Mouse (Mus musculus) midbrain, embryonic 11.5 days (tissue): Measurements from ENCODE around the gene Oas1g. TPM values are rescaled to one million over a fixed set of nuclear protein-coding genes. Genes with fewer than 3 reads are reported as not detected.
"Not testable (repeated sequence)": the region's sequence is repeated elsewhere in the genome, so short reads cannot be mapped to it uniquely, and the experiment has no call there.

Source experiments
- ATAC-seq: fragments of 200-750 bp; cut with Nextera tagmentation; 2 replicates; pipeline ENCODE4 v1.8.0; 2017; ENCODE audit warnings: moderate TSS enrichment, moderate library complexity; ENCODE audit not compliant: low FRiP score
- DNase-seq: peaks from one replicate; pipeline ENCODE4 v3.0.0; 2015; ENCODE audit warnings: low spot score; ENCODE audit errors: missing footprints
- H3K27ac ChIP-seq: fragments of 300-500 bp; sonication (generic); 2 replicates; pipeline ENCODE4 v1.5.1; 2014; ENCODE audit warnings: low read depth, low read length
- H3K27me3 ChIP-seq: fragments of 300-500 bp; sonication (generic); 2 replicates; pipeline ENCODE4 v1.6.1; 2014; ENCODE audit warnings: mild to moderate bottlenecking, low read length, moderate library complexity, mixed read lengths; ENCODE audit not compliant: control insufficient read depth, insufficient read depth
- H3K36me3 ChIP-seq: fragments of 300-500 bp; sonication (generic); 2 replicates; pipeline ENCODE4 v1.6.1; 2014; ENCODE audit warnings: mild to moderate bottlenecking, low read length, moderate library complexity, mixed read lengths; ENCODE audit not compliant: control insufficient read depth, insufficient read depth
- H3K4me1 ChIP-seq: fragments of 300-500 bp; sonication (generic); 2 replicates; pipeline ENCODE4 v1.6.1; 2014; ENCODE audit warnings: low read length; ENCODE audit not compliant: control insufficient read depth, insufficient read depth
- H3K4me2 ChIP-seq: fragments of 300-500 bp; sonication (generic); 2 replicates; pipeline ENCODE4 v1.6.1; 2014; ENCODE audit warnings: mild to moderate bottlenecking, moderate library complexity
- H3K4me3 ChIP-seq: fragments of 300-500 bp; sonication (generic); 2 replicates; pipeline ENCODE4 v1.5.1; 2014; ENCODE audit warnings: low read depth, low read length
- H3K9ac ChIP-seq: fragments of 300-500 bp; sonication (generic); 2 replicates; pipeline ENCODE4 v1.6.1; 2014; ENCODE audit warnings: low read length
- H3K9me3 ChIP-seq: fragments of 300-500 bp; sonication (generic); 2 replicates; pipeline ENCODE4 v1.6.1; 2016; ENCODE audit warnings: low read length; ENCODE audit not compliant: control insufficient read depth
- WGBS: fragments of 180-500 bp; shearing (Covaris S2); extraction: QIAGEN DNeasy Blood & Tissue Kit; methylation state at CpG from one replicate; pipeline ENCODE4 v1.1.7; 2014; 5-methylcytosine and 5-hydroxymethylcytosine counted together
- polyA plus RNA-seq: library from polyadenylated mRNA; unstranded; fragments of >200 nt; fragmentation: Nextera tagmentation; extraction: Ambion mirVana; gene quantifications from 2 replicates; pipeline ENCODE4 v1.2.1, GENCODE M21; 2014

The Oas1g gene
- polyA plus RNA-seq, 1 experiment from 2014 or later, result 0.11 TPM

DNA sequence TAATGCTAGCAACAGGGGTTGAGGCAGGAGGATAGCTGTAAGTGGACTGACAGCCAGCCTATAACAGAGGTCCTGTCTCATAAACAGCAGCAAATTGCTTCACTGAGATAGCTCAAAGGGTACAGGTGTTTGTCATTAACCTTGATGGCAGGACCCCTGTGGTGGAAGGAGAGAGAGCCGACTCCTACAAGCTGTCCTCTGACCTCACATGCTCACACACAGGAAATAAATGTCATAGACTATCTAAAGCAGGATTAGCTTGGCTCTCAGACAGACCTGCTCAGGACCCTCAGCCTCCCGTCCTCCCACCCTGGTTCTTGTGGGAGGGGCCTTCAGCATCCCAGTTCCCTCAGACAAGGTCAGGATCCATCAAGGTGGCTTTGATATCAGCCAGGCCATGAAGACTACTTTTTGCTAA is 4.8 kb upstream of the Oas1g start:
- H3K27me3 ChIP-seq, result no peaks in the 10 kb centered on the region
- ATAC-seq, result no peak
- 70% methylated on average over 2 of the region's 2 CpGs for WGBS
- no peak for DNase-seq
- no peak overlapping the region for H3K4me3 ChIP-seq
- H3K9me3 ChIP-seq, result no peaks in the 10 kb centered on the region
- H3K27ac ChIP-seq, result no peak overlapping the region
- no peaks in the 10 kb centered on the region for H3K36me3 ChIP-seq
- no peaks in the 10 kb centered on the region for H3K4me1 ChIP-seq
- no peak overlapping the region for H3K4me2 ChIP-seq
- no peak overlapping the region for H3K9ac ChIP-seq

DNA sequence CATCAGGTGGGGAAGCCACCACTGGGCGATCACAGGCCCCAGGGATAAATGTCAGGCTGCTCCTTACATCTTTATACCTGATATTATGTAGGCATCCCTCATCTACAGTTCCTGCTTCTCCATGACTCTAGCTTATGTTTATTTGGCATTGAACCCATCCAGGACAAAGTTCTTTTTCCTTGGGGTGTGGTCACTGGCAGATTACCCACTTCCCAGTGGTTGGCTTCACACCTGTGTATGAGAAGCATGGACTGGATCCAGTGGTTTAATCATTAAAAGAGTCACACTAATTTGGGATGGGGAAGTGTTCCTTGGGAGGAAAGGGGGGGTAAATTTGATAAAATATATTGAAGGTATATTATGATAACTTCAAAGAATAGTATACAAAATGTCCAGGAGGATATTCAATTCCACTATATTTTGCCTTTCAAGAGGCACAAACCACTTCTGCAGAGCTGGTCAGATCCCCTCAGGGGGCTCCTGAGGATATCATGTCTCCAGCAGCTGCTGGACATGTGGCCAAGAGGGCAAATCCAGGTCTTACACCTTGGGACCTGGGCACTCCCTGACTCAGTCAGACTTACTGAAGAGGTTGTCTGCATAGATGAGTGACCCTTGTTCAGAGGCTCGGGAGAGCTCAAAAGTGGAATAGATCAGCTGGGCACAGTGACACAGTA is 4.3 kb upstream of the Oas1g start:
- not testable (repeated sequence) for DNase-seq, H3K27me3 ChIP-seq, H3K27ac ChIP-seq, H3K9ac ChIP-seq, ATAC-seq, H3K9me3 ChIP-seq, H3K4me3 ChIP-seq, H3K4me2 ChIP-seq, H3K36me3 ChIP-seq, H3K4me1 ChIP-seq
- WGBS, result 86% methylated on average over 2 of the region's 2 CpGs

DNA sequence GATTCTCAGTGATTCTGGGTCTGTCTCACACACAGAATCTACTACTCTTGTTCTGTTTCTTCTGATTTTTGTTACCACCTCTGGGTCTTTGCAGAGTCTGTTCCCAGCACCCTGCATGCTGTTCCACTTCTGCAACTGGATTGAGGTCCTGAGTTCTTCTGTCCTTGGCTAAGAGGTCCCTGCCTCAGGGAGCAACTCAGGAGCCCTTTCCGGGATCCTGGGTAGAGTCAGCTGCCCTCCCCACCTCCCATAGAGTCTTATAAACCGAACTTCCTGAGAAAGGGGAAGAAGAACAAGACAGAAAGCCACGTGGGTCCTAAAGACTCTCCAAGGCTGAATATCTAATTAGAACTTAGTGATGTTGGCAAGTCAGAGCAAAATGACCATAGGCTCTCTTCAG is 3.6 kb upstream of the Oas1g start:
- Histone ChIP-seq H3K36me3 (no peaks in the 10 kb centered on the region), H3K4me3 (no peak overlapping the region), H3K4me2 (no peak overlapping the region), H3K4me1 (no peaks in the 10 kb centered on the region), H3K27ac (no peak overlapping the region), H3K27me3 (no peaks in the 10 kb centered on the region), H3K9ac (no peak overlapping the region), H3K9me3 (no peaks in the 10 kb centered on the region)
- DNase-seq, result no peak
- ATAC-seq, result no peak
- 49% methylated on average over 3 of the region's 3 CpGs for WGBS

DNA sequence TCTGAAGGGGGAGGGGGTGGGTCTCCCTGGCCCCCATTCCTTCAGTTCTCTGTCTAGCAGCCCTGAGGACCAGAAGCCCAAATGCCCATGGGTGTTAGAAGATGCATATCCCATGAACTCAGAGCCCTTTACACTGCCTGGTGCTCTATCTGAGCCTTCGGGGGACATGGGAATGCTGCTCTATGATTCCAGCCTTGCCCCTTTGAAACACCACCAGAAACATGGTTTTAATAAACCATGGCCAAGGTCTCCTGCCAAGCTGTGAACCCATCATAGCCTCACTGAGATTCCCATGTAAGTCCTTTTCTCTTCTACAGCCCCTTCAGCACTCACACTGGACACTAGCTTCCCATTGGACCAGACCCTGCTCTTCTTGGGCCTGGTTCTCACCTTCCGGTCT is 2.6 kb upstream of the Oas1g start:
- Histone ChIP-seq H3K4me3 (no peak overlapping the region), H3K27me3 (no peaks in the 10 kb centered on the region), H3K4me2 (no peak overlapping the region), H3K36me3 (no peaks in the 10 kb centered on the region), H3K9ac (no peak overlapping the region), H3K4me1 (no peaks in the 10 kb centered on the region), H3K9me3 (no peaks in the 10 kb centered on the region), H3K27ac (no peak overlapping the region)
- 83% methylated on average over 2 of the region's 2 CpGs for WGBS
- ATAC-seq (no peak), DNase-seq (no peak)

DNA sequence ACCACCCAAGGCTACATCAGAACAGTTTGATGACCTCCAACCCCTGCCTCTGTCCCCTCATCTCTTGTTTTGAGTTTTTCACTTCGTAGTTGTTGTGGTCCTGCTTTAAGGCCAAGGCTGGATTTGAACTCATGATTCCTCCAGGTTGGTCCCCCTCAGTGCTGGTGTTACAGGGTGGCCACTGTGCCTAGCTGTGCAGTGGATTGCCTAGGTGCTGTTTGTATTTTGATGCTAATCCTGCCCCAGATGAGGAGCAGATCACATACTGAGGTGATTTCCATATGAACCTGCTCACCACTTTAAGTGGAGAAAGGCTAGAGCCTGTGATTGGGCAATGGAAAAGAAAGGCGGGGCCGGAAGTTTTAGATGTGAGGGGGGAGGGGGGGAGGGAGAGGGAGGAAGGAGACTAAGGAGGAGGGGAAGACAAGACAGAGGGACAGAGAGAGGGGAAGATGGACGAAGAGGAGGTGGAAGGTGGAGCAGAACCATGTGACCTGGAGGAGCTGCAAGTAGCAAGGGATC is 942 bp upstream of the Oas1g start:
- not testable (repeated sequence) for H3K9me3 ChIP-seq, H3K4me2 ChIP-seq, H3K27me3 ChIP-seq, H3K27ac ChIP-seq, H3K9ac ChIP-seq, DNase-seq, H3K4me3 ChIP-seq, ATAC-seq, H3K36me3 ChIP-seq, H3K4me1 ChIP-seq
- WGBS, result 38% methylated on average over 4 of the region's 4 CpGs

DNA sequence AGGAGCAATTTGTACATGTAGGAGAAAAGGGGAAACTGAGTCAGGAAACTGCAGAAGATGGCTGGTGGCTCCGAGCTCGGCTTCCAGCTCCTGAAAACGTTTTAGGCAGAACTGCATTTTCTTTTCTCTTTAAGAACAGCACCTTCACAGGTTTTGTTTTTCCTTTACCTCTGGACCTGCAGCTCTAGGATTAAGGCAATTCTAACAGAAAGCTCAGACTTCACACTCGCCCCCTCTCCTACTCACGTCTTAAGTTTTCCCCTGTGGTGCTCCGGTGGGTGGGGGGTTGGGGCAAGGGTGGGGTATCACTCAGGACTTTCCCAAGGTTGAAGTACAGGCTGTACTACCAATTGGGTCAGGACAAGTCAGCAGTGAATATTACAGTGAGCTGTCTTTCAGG is 418 bp upstream of the Oas1g start:
- Histone ChIP-seq H3K27ac (no peak overlapping the region), H3K36me3 (no peaks in the 10 kb centered on the region), H3K27me3 (no peaks in the 10 kb centered on the region), H3K4me3 (no peak overlapping the region), H3K9ac (no peak overlapping the region), H3K4me1 (no peaks in the 10 kb centered on the region), H3K9me3 (no peaks in the 10 kb centered on the region), H3K4me2 (no peak overlapping the region)
- 62% methylated on average over 6 of the region's 6 CpGs for WGBS
- ATAC-seq (no peak), DNase-seq (no peak)

DNA sequence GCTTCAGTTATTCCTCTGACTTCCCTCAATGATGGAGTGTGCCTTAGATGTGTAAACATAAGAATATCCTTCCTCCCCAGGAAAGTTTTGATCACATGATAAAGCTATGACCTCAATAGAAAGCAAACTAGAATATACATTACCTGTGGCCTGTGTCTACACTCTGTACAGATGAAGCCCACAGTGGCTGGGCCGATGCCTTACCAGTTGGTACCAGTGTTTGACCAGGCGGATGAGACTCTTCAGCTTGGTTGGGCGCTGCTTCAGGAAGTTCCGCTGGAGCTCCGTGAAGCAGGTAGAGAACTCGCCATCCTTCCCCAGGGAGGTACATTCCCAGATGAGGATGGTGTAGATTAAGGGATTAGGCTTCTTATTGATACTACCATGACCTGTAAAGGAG is 5.7 kb downstream of the Oas1g start:
- not testable (repeated sequence) for H3K4me1 ChIP-seq, ATAC-seq
- WGBS, result 93% methylated on average over 6 of the region's 6 CpGs

DNA sequence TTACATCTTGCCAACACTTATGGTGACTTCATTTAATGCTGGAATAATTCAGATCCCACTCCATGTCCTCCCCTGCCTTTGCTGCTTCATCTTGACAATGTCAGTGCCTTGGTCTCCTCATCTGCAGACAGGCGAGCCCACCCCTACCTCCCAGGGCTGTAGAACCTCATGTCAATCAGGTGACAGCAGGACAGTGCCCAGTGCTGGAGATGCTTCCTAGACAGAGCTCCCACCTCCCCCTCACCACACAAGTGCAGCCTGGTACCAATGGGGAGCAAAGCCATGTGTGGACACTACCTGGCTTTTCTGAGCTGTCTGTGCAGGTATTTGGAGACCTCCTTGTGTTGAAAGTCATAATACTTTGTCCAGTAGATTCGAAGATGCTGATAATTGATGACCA is 8.6 kb downstream of the Oas1g start:
- not testable (repeated sequence) for H3K9ac ChIP-seq, DNase-seq, H3K4me2 ChIP-seq, H3K4me3 ChIP-seq, ATAC-seq, H3K36me3 ChIP-seq, H3K4me1 ChIP-seq, H3K27ac ChIP-seq, H3K9me3 ChIP-seq, H3K27me3 ChIP-seq
- 74% methylated on average over 2 of the region's 2 CpGs for WGBS

More for the DNA sequence above, 5.7 kb downstream of the Oas1g start:
- DNase-seq, H3K27me3 ChIP-seq, H3K27ac ChIP-seq, H3K9me3 ChIP-seq, H3K4me2 ChIP-seq, H3K36me3 ChIP-seq, H3K4me3 ChIP-seq, H3K9ac ChIP-seq: not testable (repeated sequence)

DNA sequence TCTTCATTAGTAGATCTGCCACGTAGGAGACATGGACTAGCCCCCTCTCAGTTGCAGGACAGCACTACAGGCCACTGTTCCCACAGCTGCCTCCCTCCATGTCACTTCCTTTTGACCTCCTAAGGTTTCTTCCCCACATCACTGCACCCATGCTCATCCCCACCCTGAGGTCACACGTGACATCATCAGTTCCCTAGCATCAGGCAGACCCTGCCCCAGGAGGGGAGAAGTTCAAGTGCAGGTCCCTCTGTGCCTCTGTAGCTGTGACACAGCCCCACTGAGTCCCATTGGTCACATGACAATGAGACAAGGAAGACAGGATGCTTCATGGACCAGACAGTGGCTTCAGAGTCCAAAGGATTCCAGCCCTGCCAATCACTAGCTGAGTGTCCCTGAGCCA is 10.0 kb downstream of the Oas1g start:
- not testable (repeated sequence) for H3K4me2 ChIP-seq, ATAC-seq, H3K27ac ChIP-seq, H3K36me3 ChIP-seq, H3K4me1 ChIP-seq, H3K9me3 ChIP-seq, H3K27me3 ChIP-seq, H3K9ac ChIP-seq, H3K4me3 ChIP-seq, DNase-seq
- WGBS, result 76% methylated on average over 2 of the region's 2 CpGs
